Mouse (Mus musculus): Measurements from ENCODE around the gene Tmed6. TPM values are rescaled to one million over a fixed set of nuclear protein-coding genes. Genes with fewer than 3 reads are reported as not detected.
"Not testable (repeated sequence)": the region's sequence is repeated elsewhere in the genome, so short reads cannot be mapped to it uniquely, and the experiment has no call there.

The Tmed6 gene
- total RNA-seq, 2 experiments from 2014 or later: not detected

GRCm38 (mm10) chr8:107085358-107085757 lies 19.9 kb upstream of the Tmed6 start:
- no peak for DNase-seq (ENCODE audit: low spot score in 2 of 2)
- intact Hi-C loops (cut with DNase I): no loop called here

DNA sequence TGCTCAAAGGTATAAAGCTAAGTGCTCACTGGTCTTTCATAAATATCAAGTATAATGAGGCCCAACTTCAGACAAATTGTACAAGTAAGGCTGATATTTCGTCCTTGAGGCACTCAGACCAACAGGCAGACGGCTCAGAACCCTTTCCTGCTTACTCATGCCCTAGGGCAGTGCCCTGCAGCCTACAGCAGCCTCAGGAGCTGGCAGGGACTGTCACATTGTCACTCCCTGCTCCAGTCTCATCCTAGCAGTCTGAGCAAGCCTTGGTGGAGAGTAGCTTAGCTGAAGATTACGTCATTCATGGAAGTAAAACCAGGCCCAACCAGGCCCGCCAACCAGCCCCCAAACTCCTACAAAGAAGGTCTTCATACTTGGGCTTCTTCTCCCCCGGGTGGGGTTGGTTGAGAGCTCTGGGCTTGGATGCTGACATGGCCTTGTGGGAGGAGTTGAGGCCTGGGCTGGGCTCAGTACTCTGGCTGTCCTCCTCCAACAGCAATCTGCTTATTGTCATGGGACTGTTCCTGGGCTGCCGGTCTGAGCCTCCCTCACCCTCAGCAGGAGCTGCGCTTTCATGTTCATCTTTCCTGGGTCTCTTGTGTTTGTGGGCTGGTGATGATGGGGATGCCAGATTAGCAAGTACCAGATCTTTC lies 10.9 kb upstream of the Tmed6 start:
- intact Hi-C loops (cut with DNase I): no loop called here
- no peak for DNase-seq (ENCODE audit: low spot score in 2 of 2)

- intact Hi-C loops (cut with DNase I): no loop called here
- no peak for DNase-seq (ENCODE audit: low spot score in 2 of 2)
These were observed 8.7 kb upstream of the Tmed6 start for GRCm38 (mm10) chr8:107074128-107074527.

DNA sequence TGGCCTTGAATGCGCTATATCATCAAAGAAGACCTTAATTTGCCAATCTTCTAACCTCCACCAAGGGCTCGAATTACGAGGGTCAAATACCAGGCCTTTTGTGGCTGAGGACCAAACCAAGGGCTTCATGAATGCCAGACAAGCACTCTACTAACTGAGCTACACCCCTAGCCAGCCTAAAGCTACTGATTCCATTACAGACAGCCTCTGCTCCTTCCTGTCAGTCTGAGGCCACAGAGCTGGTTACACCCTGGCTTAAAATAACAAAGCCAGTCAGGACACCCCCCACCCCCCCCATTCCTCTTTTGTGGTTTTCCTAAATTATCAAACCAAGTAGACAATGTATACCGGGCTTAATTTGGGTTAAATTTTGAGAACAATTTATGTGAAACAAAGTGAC lies 8.3 kb upstream of the Tmed6 start:
- no peak for DNase-seq (ENCODE audit: low spot score in 2 of 2)
- intact Hi-C loops (cut with DNase I): no loop called here

GRCm38 (mm10) chr8:107062613-107063012 lies 2.8 kb downstream of the Tmed6 start:
- DNase-seq (ENCODE audit: low spot score in 2 of 2): no peak
- intact Hi-C loops (cut with DNase I): no loop called here

- intact Hi-C loops (cut with DNase I): no loop called here
- peak in 1 of 2 experiments; percentile 29 for DNase-seq (ENCODE audit: low spot score in 2 of 2)
These were observed 8.5 kb downstream of the Tmed6 start for GRCm38 (mm10) chr8:107056973-107057369.

- peak; percentile 96 to 97 for DNase-seq (ENCODE audit: low spot score in 2 of 2)
- intact Hi-C loops (cut with DNase I): no loop called here
These were observed 9.1 kb downstream of the Tmed6 start, which contains the start of the genes Cog8 and Nip7 for GRCm38 (mm10) chr8:107056076-107056972. Gene Cog8, minus strand, starts transcription at chr8:107056689. Gene Nip7, plus strand, starts transcription at chr8:107056877.

DNA sequence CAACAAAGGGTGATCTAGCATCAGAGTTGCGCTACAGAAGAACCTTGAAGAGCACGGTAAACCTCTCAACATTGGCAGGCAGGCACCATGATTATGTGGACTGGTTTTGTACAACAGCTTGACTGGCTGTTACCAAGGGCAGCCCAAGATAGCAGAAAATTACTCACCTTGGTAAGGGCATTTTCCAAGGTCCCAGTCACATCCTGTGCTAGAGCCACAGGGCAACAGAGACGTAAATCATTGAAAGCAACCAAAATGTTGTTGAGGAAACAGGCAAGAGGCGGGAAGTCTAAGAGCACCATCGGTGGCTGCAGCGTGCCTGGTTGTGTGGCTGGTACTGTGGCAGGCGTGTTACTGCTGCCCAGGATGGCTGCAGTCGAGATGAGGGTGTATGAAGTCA lies 13.4 kb downstream of the Tmed6 start:
- no peak for DNase-seq (ENCODE audit: low spot score in 2 of 2)
- intact Hi-C loops (cut with DNase I): no loop called here

DNA sequence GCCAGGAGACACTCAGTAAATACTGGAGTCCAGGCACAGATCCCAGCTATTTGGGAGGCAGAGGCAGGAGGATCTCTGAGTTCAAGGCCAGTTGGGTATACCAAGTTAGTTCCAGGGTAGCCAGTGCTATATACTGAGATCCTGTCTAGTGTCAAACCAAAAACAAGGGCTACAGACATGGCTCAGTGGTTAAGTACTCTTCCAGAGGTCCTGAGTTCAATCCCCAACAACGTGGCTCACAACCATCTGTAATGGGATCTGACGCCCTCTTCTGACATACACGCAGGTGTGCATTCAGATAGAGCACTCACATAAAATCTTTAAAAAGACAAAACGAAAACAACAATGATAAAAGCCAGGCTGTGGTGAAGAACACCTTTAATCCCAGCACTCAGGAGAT lies 16.0 kb downstream of the Tmed6 start:
- DNase-seq (ENCODE audit: low spot score in 2 of 2): no peak
- intact Hi-C loops (cut with DNase I): no loop called here

DNA sequence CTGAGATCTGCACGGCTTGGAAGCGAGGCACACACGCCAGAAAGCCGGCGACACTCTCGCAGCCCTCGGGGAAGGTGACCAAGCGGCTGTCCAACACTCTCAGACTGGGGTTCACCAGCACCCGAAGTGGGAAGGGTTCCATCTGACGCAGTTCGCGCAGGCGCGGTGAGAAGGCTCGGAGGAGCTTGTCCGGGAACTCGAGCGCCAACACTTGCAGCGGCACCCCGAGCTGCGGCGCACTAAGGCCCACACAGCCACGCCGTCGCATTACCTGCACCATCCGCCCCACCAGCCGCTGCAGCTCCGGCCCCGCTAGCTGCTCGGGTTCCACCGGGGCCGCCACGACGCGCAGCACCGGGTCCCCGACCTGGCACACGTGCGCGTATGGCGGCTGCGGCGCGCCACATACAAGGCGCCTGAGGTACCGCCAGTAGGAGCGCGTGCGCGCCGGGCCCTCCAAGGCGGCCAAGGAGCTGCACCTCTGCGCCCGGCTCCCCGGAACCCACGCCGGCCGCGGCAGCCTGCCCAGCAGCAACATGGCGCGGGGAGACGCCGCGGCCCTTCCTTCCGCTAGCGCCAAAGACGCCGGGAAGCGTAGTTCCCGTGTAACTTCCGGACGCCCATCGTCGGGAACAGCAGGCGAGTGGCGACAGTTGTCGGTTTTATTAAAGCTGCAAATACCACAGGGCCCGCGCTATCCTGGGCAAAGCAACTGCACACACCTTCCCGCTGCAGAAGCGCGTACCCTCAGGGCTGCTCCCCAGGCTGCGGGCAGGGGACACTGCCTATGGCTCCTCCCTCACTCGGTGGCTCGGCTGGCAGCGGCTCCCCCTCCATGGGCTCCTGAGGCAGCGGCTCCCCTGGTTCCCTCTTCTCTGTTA lies 17.1 kb downstream of the Tmed6 start, which contains the start of gene Pdf:
TSS of gene Pdf (minus strand) at position 554 of the 881 bp plus-strand sequence.
- intact Hi-C loops (cut with DNase I): no loop called here

GRCm38 (mm10) chr8:107046976-107047375 lies 18.5 kb downstream of the Tmed6 start:
- intact Hi-C loops (cut with DNase I): no loop called here
- no peak for DNase-seq (ENCODE audit: low spot score in 2 of 2)

More for the DNA sequence above, 17.1 kb downstream of the Tmed6 start, which contains the start of gene Pdf:
- DNase-seq (ENCODE audit: low spot score in 2 of 2): peak; percentile 85 to 88

GRCm38 (mm10) chr8:107045478-107045877 lies 20.0 kb downstream of the Tmed6 start:
- no peak for DNase-seq (ENCODE audit: low spot score in 2 of 2)

GRCm38 (mm10) chr8:107040632-107041031 lies 24.8 kb downstream of the Tmed6 start:
- intact Hi-C loops (cut with DNase I): no loop called here
- DNase-seq (ENCODE audit: low spot score in 2 of 2): no peak

More at GRCm38 (mm10) chr8:107045478-107045877, 20.0 kb downstream of the Tmed6 start:
- intact Hi-C loops (cut with DNase I): no loop called here

- intact Hi-C loops (cut with DNase I): loop anchor here (10.0 kb wide), 1 partner anchor 352 kb away; the partner anchor contains the start of gene Tango6
These were observed 28.8 kb downstream of the Tmed6 start for GRCm38 (mm10) chr8:107036626-107037025.

GRCm38 (mm10) chr8:107035641-107036040 lies 29.8 kb downstream of the Tmed6 start:
- no peak for DNase-seq (ENCODE audit: low spot score in 2 of 2)
- intact Hi-C loops (cut with DNase I): loop anchor here (10.0 kb wide), 1 partner anchor 351 kb away; the partner anchor contains the start of gene Tango6

More at GRCm38 (mm10) chr8:107036626-107037025, 28.8 kb downstream of the Tmed6 start:
- DNase-seq (ENCODE audit: low spot score in 2 of 2): no peak

DNA sequence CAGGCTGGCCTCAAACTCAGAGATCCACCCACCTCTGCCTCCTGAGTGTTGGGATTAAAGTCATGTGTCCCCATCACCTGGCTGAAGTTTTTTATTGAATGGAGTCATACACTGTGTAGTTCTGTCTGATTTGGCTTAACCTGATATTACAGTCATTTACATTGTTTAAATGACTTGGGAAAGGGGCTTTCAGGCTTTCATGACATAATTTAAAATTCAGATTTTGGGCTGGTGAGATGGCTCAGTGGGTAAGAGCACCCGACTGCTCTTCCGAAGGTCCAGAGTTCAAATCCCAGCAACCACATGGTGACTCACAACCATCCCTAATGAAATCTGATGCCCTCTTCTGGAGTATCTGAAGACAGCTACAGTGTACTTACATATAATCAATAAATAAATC lies 31.8 kb downstream of the Tmed6 start:
- DNase-seq (ENCODE audit: low spot score in 2 of 2): not testable (repeated sequence)
- intact Hi-C loops (cut with DNase I): loop anchor here (10.0 kb wide), 1 partner anchor 349 kb away; the partner anchor contains the start of gene Tango6

- intact Hi-C loops (cut with DNase I): loop anchor here (10.0 kb wide), 1 partner anchor 347 kb away; the partner anchor contains the start of gene Tango6
These were observed 33.8 kb downstream of the Tmed6 start for GRCm38 (mm10) chr8:107031577-107032090.

GRCm38 (mm10) chr8:107030650-107031576 lies 34.5 kb downstream of the Tmed6 start, which contains the start of gene Vps4a:
Gene Vps4a, plus strand, starts transcription at chr8:107031222.
- peak; percentile 95 for DNase-seq (ENCODE audit: low spot score in 2 of 2)
- intact Hi-C loops (cut with DNase I): loop anchor here (10.0 kb wide), 1 partner anchor 346 kb away; the partner anchor contains the start of gene Tango6

More at GRCm38 (mm10) chr8:107031577-107032090, 33.8 kb downstream of the Tmed6 start:
- DNase-seq (ENCODE audit: low spot score in 2 of 2): peak in 1 of 2 experiments; percentile 16

All from left cerebral cortex, postnatal 14 days (tissue).